ENCODE assay signal across 10 mouse cellular contexts in the genomic region with DNA sequence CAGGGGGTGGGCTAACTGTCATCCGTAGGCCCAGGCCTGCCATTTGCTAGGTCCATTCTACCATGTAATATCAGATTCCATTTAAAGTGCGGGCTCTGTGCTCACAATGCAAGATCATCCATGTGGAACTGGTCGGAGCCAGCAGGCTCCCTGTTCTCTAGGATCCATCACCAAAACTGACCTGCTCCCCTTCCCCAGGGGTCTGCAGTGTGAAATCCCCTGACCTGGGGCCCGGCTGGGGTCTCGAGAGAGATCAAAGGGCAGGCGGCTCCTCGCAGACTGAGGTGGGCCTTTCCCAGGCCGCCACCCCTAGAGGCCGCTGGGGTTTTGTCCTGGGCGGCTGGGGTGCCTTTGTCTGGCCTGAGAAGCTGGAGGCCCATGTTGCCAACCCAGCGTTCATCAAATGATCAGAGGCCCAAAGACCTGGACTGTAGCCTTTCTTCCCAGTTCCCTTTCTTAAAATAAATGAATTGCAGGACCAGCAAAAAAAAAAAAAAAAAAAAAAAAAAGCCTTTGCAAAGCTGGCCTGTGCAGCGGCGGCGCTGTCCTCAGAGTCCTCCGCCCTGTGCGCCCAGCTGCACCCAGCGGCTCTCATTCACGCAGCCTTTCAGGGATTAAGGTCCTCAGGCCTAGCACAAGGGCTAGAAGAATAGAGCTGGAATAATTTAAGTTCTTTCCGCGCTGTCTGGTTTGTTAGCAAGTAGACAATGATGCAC.
DNase-seq lines count a peak whose midpoint lies in the region; ATAC-seq and TF ChIP-seq lines count a peak whose summit lies in the region.
"Had no signal": no experiment of that assay in that cellular context is flagged by ENCODE, and none has a peak within 500 bp of the region (broad histone marks: within the 10 kb centered on the region; RNA-seq: fewer than 3 reads in every experiment).

No protein-coding gene starts in this region.

- intact Hi-C loops in left cerebral cortex, postnatal 4 days (cut with DNase I) = no loop called here

- H3K27me3 ChIP-seq in forebrain, embryonic 10.5 days (ENCODE audit: poor library complexity, severe bottlenecking) = peaks cover 20% of the 10 kb centered on the region
- H3K27me3 ChIP-seq in hindbrain, postnatal 0 days (ENCODE audit: insufficient read depth, low read length) = no peaks in the 10 kb centered on the region
- no peaks in the 10 kb centered on the region for H3K27me3 ChIP-seq in neural tube, embryonic 14.5 days (ENCODE audit: control insufficient read depth, insufficient read depth, low read length)

- H3K4me3 ChIP-seq in forebrain, embryonic 10.5 days = peak overlapping the region; percentile 23; the same call in 1 of the 2 replicates
- no peak overlapping the region for H3K4me3 ChIP-seq in hindbrain, postnatal 0 days (ENCODE audit: low read length)
- no peak overlapping the region for H3K4me3 ChIP-seq in neural tube, embryonic 14.5 days (ENCODE audit: low read depth, low read length)

- peak; percentile 25; the same call in 1 of the 2 replicates for TF ChIP-seq CTCF in hindbrain, postnatal 0 days (IDR thresholded peaks at IDR 0.05; ENCODE audit: low read depth)

- H3K4me1 ChIP-seq in forebrain, embryonic 10.5 days = peaks cover 99% of the 10 kb centered on the region
- H3K4me1 ChIP-seq in hindbrain, postnatal 0 days (ENCODE audit: insufficient read depth, low read length) = peaks cover 16% of the 10 kb centered on the region
- peaks cover 10% of the 10 kb centered on the region; the same call in 1 of the 2 replicates for H3K4me1 ChIP-seq in neural tube, embryonic 14.5 days (ENCODE audit: control insufficient read depth, insufficient read depth, low read length)

- peaks cover 60% of the 10 kb centered on the region for H3K36me3 ChIP-seq in forebrain, embryonic 10.5 days (replicated peaks)
- H3K36me3 ChIP-seq in hindbrain, postnatal 0 days (ENCODE audit: insufficient read depth, low read length) = no peaks in the 10 kb centered on the region
- no peaks in the 10 kb centered on the region for H3K36me3 ChIP-seq in neural tube, embryonic 14.5 days (ENCODE audit: control insufficient read depth, insufficient read depth, low read length)

- no peak overlapping the region for H3K4me2 ChIP-seq in hindbrain, postnatal 0 days (ENCODE audit: low read depth, low read length)
- H3K4me2 ChIP-seq in neural tube, embryonic 14.5 days (ENCODE audit: low read depth, low read length) = peak overlapping the region; percentile 8; the same call in 1 of the 2 replicates

- WGBS in forebrain, embryonic 10.5 days = 4% methylated on average over 20 of the region's 20 CpGs
- 15% methylated on average over 20 of the region's 20 CpGs for WGBS in hindbrain, postnatal 0 days
- WGBS in neural tube, embryonic 14.5 days = 11% methylated on average over 20 of the region's 20 CpGs

- H3K9me3 ChIP-seq in forebrain, embryonic 10.5 days = no peaks in the 10 kb centered on the region
- H3K9me3 ChIP-seq in hindbrain, postnatal 0 days (ENCODE audit: low read length) = no peaks in the 10 kb centered on the region
- H3K9me3 ChIP-seq in neural tube, embryonic 14.5 days (ENCODE audit: control insufficient read depth, low read length) = no peaks in the 10 kb centered on the region

- H3K27ac ChIP-seq in forebrain, embryonic 10.5 days = peak overlapping the region; percentile 92
- peak overlapping the region; percentile 62; the same call in 1 of the 2 replicates for H3K27ac ChIP-seq in hindbrain, postnatal 0 days
- H3K27ac ChIP-seq in neural tube, embryonic 14.5 days (ENCODE audit: low read depth, low read length) = no peak overlapping the region

- peak; percentile 29 for DNase-seq in left cerebral cortex, postnatal 4 days
- DNase-seq in left cerebral cortex, adult 8-10 months (ENCODE audit: low spot score in 2 of 2) = no peak
- DNase-seq in forebrain, embryonic 10.5 days (ENCODE audit: extremely low spot score, low spot score) = peak; percentile 87
- DNase-seq in hindbrain, postnatal 0 days (ENCODE audit: low spot score) = peak; percentile 42
- no peak for DNase-seq in frontal cortex, postnatal 14 days (ENCODE audit: low spot score in 2 of 2)
- no peak for DNase-seq in spleen, postnatal 10 days (ENCODE audit: low spot score in 2 of 2)
- DNase-seq: heart, postnatal 10 days; liver, postnatal 0 days had no signal

- peak; percentile 49; the same call in 1 of the 2 replicates for ATAC-seq in hindbrain, postnatal 0 days
- ATAC-seq in neural tube, embryonic 14.5 days (ENCODE audit: low read depth) = peak; percentile 39
- no peak for ATAC-seq in CD4-positive, CD25-positive, alpha-beta regulatory T cell, adult 4 months
- ATAC-seq: liver, postnatal 0 days had no signal

- H3K9ac ChIP-seq in hindbrain, postnatal 0 days (replicated peaks; ENCODE audit: low read length) = 0 out of 2 replicates have a peak overlapping the region, but pooled peaks have one; percentile 22
- H3K9ac ChIP-seq in neural tube, embryonic 14.5 days (replicated peaks; ENCODE audit: low read depth, low read length) = no peak overlapping the region
- H3K9ac ChIP-seq: liver, postnatal 0 days had no signal

Comparison
In these comparisons a context has a peak if more than half of its experiments do, and no peak if none do; other contexts are left out.
1. DNase-seq: peak in left cerebral cortex, postnatal 4 days (single experiment), forebrain, embryonic 10.5 days (single experiment) and hindbrain, postnatal 0 days (single experiment); none in left cerebral cortex, adult 8-10 months (0 of 2), frontal cortex, postnatal 14 days (0 of 2) and spleen, postnatal 10 days (0 of 2).